Mouse (Mus musculus): ENCODE measurements around the gene Sept10. TPM values are rescaled to one million over a fixed set of nuclear protein-coding genes. Genes with fewer than 3 reads are reported as not detected.
"Not testable (repeated sequence)": the region's sequence is repeated elsewhere in the genome, so short reads cannot be mapped to it uniquely, and the experiment has no call there.

Sept10 gene
- polyA plus RNA-seq, 1 experiment from 2014 or later: 19.1 TPM

- H3K4me1 ChIP-seq (replicated peaks): no peaks in the 10 kb centered on the region
- ATAC-seq (ENCODE audit: low read depth): no peak
- H3K9ac ChIP-seq: no peak overlapping the region
- H3K27me3 ChIP-seq: no peaks in the 10 kb centered on the region
- WGBS: 73% methylated on average over 9 of the region's 9 CpGs
- H3K9me3 ChIP-seq: no peaks in the 10 kb centered on the region
- H3K4me3 ChIP-seq: no peak overlapping the region
- no peak overlapping the region for H3K27ac ChIP-seq (replicated peaks)
- H3K36me3 ChIP-seq: no peaks in the 10 kb centered on the region
- no peak overlapping the region for H3K4me2 ChIP-seq
Observed at GRCm38 (mm10) chr10:59116331-59116730, 105.3 kb downstream of the Sept10 start.

GRCm38 (mm10) chr10:59115691-59116090, 106.0 kb downstream of the Sept10 start:
- Histone ChIP-seq H3K9ac (no peak overlapping the region), H3K27me3 (no peaks in the 10 kb centered on the region), H3K36me3 (peaks cover 2% of the 10 kb centered on the region; the same call in 1 of the 2 replicates), H3K4me1 (replicated peaks) (no peaks in the 10 kb centered on the region), H3K9me3 (no peaks in the 10 kb centered on the region), H3K4me2 (no peak overlapping the region), H3K27ac (replicated peaks) (no peak overlapping the region), H3K4me3 (no peak overlapping the region)
- ATAC-seq (ENCODE audit: low read depth): no peak
- 95% methylated on average over 2 of the region's 2 CpGs for WGBS

GRCm38 (mm10) chr10:59114535-59115291, 106.9 kb downstream of the Sept10 start:
- Histone ChIP-seq H3K27me3 (no peaks in the 10 kb centered on the region), H3K4me2 (no peak overlapping the region), H3K4me1 (replicated peaks) (no peaks in the 10 kb centered on the region), H3K9me3 (no peaks in the 10 kb centered on the region), H3K36me3 (peaks cover 11% of the 10 kb centered on the region; the same call in 1 of the 2 replicates), H3K4me3 (no peak overlapping the region), H3K9ac (no peak overlapping the region), H3K27ac (replicated peaks) (no peak overlapping the region)
- 72% methylated on average over 15 of the region's 15 CpGs for WGBS
- ATAC-seq (ENCODE audit: low read depth): no peak

DNA sequence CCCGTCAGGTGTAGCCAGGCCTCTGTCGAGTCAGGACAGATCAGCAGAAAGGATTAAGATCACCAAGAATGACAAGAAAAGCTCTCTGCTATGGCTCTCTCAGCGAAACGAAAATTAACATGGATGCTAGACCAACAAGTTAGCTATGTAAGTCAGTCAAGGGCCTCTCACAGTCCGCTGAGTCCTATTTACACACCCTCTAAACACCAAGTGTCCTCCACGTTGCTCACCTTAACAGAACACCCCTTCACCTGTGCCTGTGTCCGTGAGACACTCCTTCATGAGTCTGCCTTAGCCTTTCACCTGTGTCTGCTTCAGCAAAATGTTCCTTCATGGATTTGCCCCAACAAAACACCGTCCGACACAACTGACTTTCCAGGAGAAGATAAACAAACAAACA, 108.3 kb downstream of the Sept10 start:
- H3K27me3 ChIP-seq: no peaks in the 10 kb centered on the region
- 87% methylated on average over 9 of the region's 9 CpGs for WGBS
- no peaks in the 10 kb centered on the region for H3K9me3 ChIP-seq
- no peak overlapping the region for H3K27ac ChIP-seq (replicated peaks)
- H3K4me2 ChIP-seq: no peak overlapping the region
- peaks cover 14% of the 10 kb centered on the region; the same call in 1 of the 2 replicates for H3K36me3 ChIP-seq
- H3K4me3 ChIP-seq: no peak overlapping the region
- H3K4me1 ChIP-seq (replicated peaks): no peaks in the 10 kb centered on the region
- no peak overlapping the region for H3K9ac ChIP-seq
- no peak for ATAC-seq (ENCODE audit: low read depth)

- H3K36me3 ChIP-seq: peaks cover 14% of the 10 kb centered on the region; the same call in 1 of the 2 replicates
- H3K27me3 ChIP-seq: no peaks in the 10 kb centered on the region
- H3K27ac ChIP-seq (replicated peaks): no peak overlapping the region
- WGBS: 95% methylated on average over 8 of the region's 8 CpGs
- no peak for ATAC-seq (ENCODE audit: low read depth)
- no peak overlapping the region for H3K4me2 ChIP-seq
- no peaks in the 10 kb centered on the region for H3K9me3 ChIP-seq
- no peak overlapping the region for H3K9ac ChIP-seq
- no peaks in the 10 kb centered on the region for H3K4me1 ChIP-seq (replicated peaks)
- H3K4me3 ChIP-seq: no peak overlapping the region
Observed at GRCm38 (mm10) chr10:59112755-59113154, 108.9 kb downstream of the Sept10 start.

GRCm38 (mm10) chr10:59110386-59110785, 111.3 kb downstream of the Sept10 start:
- H3K36me3 ChIP-seq: peaks cover 14% of the 10 kb centered on the region; the same call in 1 of the 2 replicates
- 92% methylated on average over 7 of the region's 7 CpGs for WGBS

DNA sequence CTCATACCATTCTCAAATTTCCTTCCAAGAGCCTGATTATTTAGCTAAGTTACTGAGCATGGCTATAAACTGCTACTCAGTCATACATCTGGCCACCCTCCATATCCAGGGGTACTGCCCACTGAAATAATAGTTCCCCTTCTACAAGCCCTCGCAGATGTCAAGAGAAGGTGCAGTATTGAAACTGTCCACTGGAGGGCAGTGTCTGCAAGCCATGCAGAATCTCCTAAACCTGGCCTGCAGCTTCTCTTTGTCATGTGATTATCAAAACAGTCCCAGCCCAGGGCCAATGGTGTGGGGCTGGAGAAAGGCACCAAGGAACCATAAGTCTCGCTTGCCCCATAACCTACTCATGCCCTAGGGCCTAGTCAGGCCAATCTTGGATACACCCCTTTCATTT, 112.6 kb downstream of the Sept10 start:
- Histone ChIP-seq H3K27me3 (no peaks in the 10 kb centered on the region), H3K9ac (no peak overlapping the region), H3K27ac (replicated peaks) (no peak overlapping the region), H3K4me3 (no peak overlapping the region), H3K9me3 (no peaks in the 10 kb centered on the region), H3K4me2 (no peak overlapping the region), H3K36me3 (peaks cover 14% of the 10 kb centered on the region; the same call in 1 of the 2 replicates), H3K4me1 (replicated peaks) (no peaks in the 10 kb centered on the region)
- no peak for ATAC-seq (ENCODE audit: low read depth)
- 45% methylated on average over 2 of the region's 2 CpGs for WGBS

More at GRCm38 (mm10) chr10:59110386-59110785, 111.3 kb downstream of the Sept10 start:
- no peak for ATAC-seq (ENCODE audit: low read depth)
- no peak overlapping the region for H3K4me2 ChIP-seq
- H3K27ac ChIP-seq (replicated peaks): no peak overlapping the region
- no peaks in the 10 kb centered on the region for H3K4me1 ChIP-seq (replicated peaks)
- H3K9me3 ChIP-seq: no peaks in the 10 kb centered on the region
- no peak overlapping the region for H3K4me3 ChIP-seq
- H3K27me3 ChIP-seq: no peaks in the 10 kb centered on the region
- no peak overlapping the region for H3K9ac ChIP-seq

GRCm38 (mm10) chr10:59106644-59107043, 115.0 kb downstream of the Sept10 start:
- 89% methylated on average over 3 of the region's 3 CpGs for WGBS
- Histone ChIP-seq H3K4me3 (no peak overlapping the region), H3K9me3 (no peaks in the 10 kb centered on the region), H3K4me2 (no peak overlapping the region), H3K27me3 (no peaks in the 10 kb centered on the region), H3K27ac (replicated peaks) (no peak overlapping the region), H3K9ac (no peak overlapping the region), H3K36me3 (peaks cover 14% of the 10 kb centered on the region; the same call in 1 of the 2 replicates), H3K4me1 (replicated peaks) (no peaks in the 10 kb centered on the region)
- no peak for ATAC-seq (ENCODE audit: low read depth)

GRCm38 (mm10) chr10:59105885-59106284, 115.8 kb downstream of the Sept10 start:
- H3K27ac ChIP-seq (replicated peaks): no peak overlapping the region
- no peaks in the 10 kb centered on the region for H3K4me1 ChIP-seq (replicated peaks)
- 81% methylated on average over 8 of the region's 8 CpGs for WGBS
- ATAC-seq (ENCODE audit: low read depth): no peak
- H3K4me2 ChIP-seq: no peak overlapping the region
- peaks cover 14% of the 10 kb centered on the region; the same call in 1 of the 2 replicates for H3K36me3 ChIP-seq
- no peaks in the 10 kb centered on the region for H3K27me3 ChIP-seq
- H3K4me3 ChIP-seq: no peak overlapping the region
- no peak overlapping the region for H3K9ac ChIP-seq
- H3K9me3 ChIP-seq: no peaks in the 10 kb centered on the region

- H3K4me2 ChIP-seq: no peak overlapping the region
- H3K9me3 ChIP-seq: no peaks in the 10 kb centered on the region
- H3K4me3 ChIP-seq: no peak overlapping the region
- WGBS: 94% methylated on average over 5 of the region's 5 CpGs
- H3K27ac ChIP-seq (replicated peaks): no peak overlapping the region
- H3K27me3 ChIP-seq: no peaks in the 10 kb centered on the region
- H3K36me3 ChIP-seq: 0 out of 2 replicates have a peak, but pooled peaks cover 2% of the 10 kb centered on the region
- no peak overlapping the region for H3K9ac ChIP-seq
- H3K4me1 ChIP-seq (replicated peaks): no peaks in the 10 kb centered on the region
- ATAC-seq (ENCODE audit: low read depth): no peak
Observed at GRCm38 (mm10) chr10:59104683-59105082, 117.0 kb downstream of the Sept10 start.

DNA sequence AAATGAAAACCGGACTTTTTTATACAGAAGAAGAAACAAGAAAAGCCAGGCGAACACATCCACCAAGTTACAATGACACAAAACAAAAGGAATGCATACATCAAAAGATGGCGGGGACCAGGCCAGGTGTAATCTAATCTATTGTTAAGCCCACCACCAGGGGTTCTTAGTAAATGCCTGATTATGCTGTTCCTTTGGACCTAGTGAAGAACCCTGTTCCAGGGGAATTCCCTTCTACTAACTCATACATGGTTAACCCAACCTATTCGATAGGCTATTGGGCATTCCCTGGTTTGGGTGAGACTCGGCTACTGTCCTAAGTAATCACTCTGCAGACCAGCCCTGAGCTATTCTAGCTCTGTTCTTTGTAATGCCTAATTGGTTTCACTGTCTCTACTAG, 118.6 kb downstream of the Sept10 start:
- not testable (repeated sequence) for H3K27ac ChIP-seq (replicated peaks); H3K9me3 ChIP-seq; ATAC-seq (ENCODE audit: low read depth); H3K4me3 ChIP-seq; H3K9ac ChIP-seq; H3K27me3 ChIP-seq; H3K4me2 ChIP-seq; H3K36me3 ChIP-seq; H3K4me1 ChIP-seq (replicated peaks)
- 92% methylated on average over 5 of the region's 5 CpGs for WGBS

DNA sequence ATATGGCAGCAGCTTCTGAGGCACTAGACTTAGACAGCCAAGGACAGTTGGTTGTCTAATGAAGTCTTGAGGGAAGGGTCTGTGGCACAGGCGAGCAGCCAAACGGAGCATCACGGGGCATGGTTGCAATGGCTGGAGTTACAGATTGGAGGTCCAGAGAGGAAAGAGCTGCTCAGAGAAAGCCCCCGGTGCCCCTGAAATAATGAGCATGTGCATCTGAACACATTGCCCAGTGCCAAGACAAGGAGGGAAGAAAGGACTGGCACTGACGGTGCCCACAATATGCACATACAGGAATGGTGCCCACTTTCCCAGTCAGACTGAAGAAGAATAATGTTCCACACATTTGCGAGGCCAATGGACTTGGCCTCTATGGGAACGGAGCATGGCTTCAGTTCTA, 129.7 kb downstream of the Sept10 start:
- WGBS: 71% methylated on average over 7 of the region's 7 CpGs

More for the DNA sequence above, 129.7 kb downstream of the Sept10 start:
- no peaks in the 10 kb centered on the region for H3K36me3 ChIP-seq
- no peaks in the 10 kb centered on the region for H3K27me3 ChIP-seq
- no peak overlapping the region for H3K4me3 ChIP-seq
- no peak overlapping the region for H3K4me2 ChIP-seq
- H3K4me1 ChIP-seq (replicated peaks): peaks cover 48% of the 10 kb centered on the region
- peak overlapping the region; percentile 79 for H3K27ac ChIP-seq (replicated peaks)
- no peaks in the 10 kb centered on the region for H3K9me3 ChIP-seq
- no peak overlapping the region for H3K9ac ChIP-seq
- no peak for ATAC-seq (ENCODE audit: low read depth)
